Mouse (Mus musculus) lung, embryonic 14.5 days (tissue): ENCODE data around the gene Bloc1s1. TPM values are rescaled to one million over a fixed set of nuclear protein-coding genes. Genes with fewer than 3 reads are reported as not detected.

Experiments
- ATAC-seq: fragments of 200-750 bp; cut with Nextera tagmentation; 2 replicates; pipeline ENCODE4 v1.8.0; 2017; ENCODE audit warnings: mild to moderate bottlenecking, moderate TSS enrichment, moderate library complexity; ENCODE audit not compliant: insufficient read depth
- DNase-seq: peaks from one replicate; pipeline ENCODE4 v3.0.0-alpha.2; 2015
- H3K27ac ChIP-seq: fragments of 300-500 bp; sonication (generic); 2 replicates; pipeline ENCODE4 v1.5.1; 2014; ENCODE audit warnings: low read depth, mild to moderate bottlenecking, moderate library complexity
- H3K27me3 ChIP-seq: fragments of 300-500 bp; sonication (generic); 2 replicates; pipeline ENCODE4 v1.6.1; 2014; ENCODE audit warnings: low read length, control low read depth; ENCODE audit not compliant: insufficient read depth
- H3K36me3 ChIP-seq: fragments of 300-500 bp; sonication (generic); 2 replicates; pipeline ENCODE4 v1.6.1; 2014; ENCODE audit warnings: control low read depth; ENCODE audit not compliant: insufficient read depth
- H3K4me1 ChIP-seq: fragments of 300-500 bp; sonication (generic); 2 replicates; pipeline ENCODE4 v1.6.1; 2014; ENCODE audit warnings: antibody characterized with exemption, control low read depth; ENCODE audit not compliant: insufficient read depth
- H3K4me2 ChIP-seq: fragments of 300-500 bp; sonication (generic); 2 replicates; pipeline ENCODE4 v1.6.1; 2014; ENCODE audit warnings: mild to moderate bottlenecking
- H3K4me3 ChIP-seq: fragments of 300-500 bp; sonication (generic); 2 replicates; pipeline ENCODE4 v1.5.1; 2014; ENCODE audit warnings: low read depth, low read length
- H3K9ac ChIP-seq: fragments of 300-500 bp; sonication (generic); 2 replicates; pipeline ENCODE4 v1.6.1; 2014
- H3K9me3 ChIP-seq: fragments of 300-500 bp; sonication (generic); 2 replicates; pipeline ENCODE4 v1.6.1; 2016; ENCODE audit warnings: low read depth, low read length, control low read depth
- CTCF ChIP-seq: IDR thresholded peaks from 2 replicates; pipeline ENCODE4 v1.5.1; 2016; ENCODE audit warnings: antibody characterized with exemption, low read depth
- WGBS: fragments of 180-500 bp; shearing (Covaris S2); extraction: QIAGEN DNeasy Blood & Tissue Kit; methylation state at CpG from one replicate; pipeline ENCODE4 v1.1.7; 2014; 5-methylcytosine and 5-hydroxymethylcytosine counted together
- polyA plus RNA-seq: library from polyadenylated mRNA; unstranded; fragments of >200 nt; fragmentation: Nextera tagmentation; extraction: Ambion mirVana; gene quantifications from 2 replicates; pipeline ENCODE4 v1.2.1, GENCODE M21; 2014

Gene Bloc1s1
- polyA plus RNA-seq, 1 experiment from 2014 or later = 180 TPM

DNA sequence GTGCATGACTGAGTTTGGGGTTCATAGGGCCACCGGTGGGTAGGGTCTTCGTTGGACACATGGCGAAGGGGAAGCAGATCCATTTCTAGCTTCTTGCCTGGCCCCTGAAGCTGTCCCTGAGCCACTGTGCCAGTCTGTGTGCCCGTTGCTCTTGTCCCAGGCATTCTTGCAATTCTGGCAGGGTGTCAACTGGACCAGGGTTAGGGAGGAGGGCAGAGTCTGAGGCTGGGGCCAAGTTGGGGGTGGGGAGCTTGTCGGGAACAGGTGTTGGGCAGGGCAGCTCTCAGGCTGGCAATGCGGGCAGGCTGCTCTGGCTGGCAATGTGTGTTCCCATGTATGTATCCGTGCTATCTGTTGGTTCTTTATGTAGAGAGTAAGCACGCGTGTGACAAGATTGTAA lies 14.6 kb upstream of the Bloc1s1 start:
- Histone ChIP-seq H3K4me3 (no peak overlapping the region), H3K9me3 (no peaks in the 10 kb centered on the region), H3K9ac (no peak overlapping the region), H3K36me3 (no peaks in the 10 kb centered on the region), H3K27ac (no peak overlapping the region), H3K4me2 (no peak overlapping the region), H3K4me1 (no peaks in the 10 kb centered on the region), H3K27me3 (peaks cover 25% of the 10 kb centered on the region)
- no peak for ATAC-seq
- DNase-seq = no peak
- WGBS = 73% methylated on average over 9 of the region's 9 CpGs
- TF ChIP-seq CTCF = no peak

DNA sequence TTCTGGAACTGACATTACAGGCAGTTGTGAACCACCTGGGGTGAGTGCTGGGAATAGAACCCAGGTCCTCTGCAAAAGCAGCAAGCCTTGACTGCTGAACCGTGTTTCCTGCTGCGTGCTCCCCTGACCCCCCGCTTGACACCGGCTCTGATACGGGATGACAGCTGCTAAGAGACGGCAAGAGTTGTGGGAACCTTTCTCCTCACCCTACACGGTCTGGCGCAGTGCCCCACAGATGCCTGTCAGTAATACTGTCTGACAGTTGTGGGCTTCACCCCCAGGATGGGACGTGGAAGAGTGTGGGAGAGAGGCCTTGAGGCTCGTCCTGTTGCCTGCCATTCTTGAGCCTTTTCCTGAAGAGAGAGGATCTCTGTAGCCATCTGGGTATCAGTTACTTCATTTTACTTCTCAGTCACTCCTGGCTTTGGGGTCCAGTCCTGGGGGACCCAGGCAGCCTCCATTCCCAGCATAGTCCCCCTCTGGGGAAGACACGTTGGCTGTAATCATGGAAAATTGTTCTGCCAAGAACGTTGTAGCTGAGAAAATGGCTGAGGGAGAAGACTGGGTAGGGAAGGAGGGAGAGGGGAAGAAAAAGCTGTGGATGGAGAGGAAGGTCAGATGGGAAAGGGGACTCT lies 14.0 kb upstream of the Bloc1s1 start:
- no peak for TF ChIP-seq CTCF
- WGBS = 54% methylated on average over 12 of the region's 12 CpGs

DNA sequence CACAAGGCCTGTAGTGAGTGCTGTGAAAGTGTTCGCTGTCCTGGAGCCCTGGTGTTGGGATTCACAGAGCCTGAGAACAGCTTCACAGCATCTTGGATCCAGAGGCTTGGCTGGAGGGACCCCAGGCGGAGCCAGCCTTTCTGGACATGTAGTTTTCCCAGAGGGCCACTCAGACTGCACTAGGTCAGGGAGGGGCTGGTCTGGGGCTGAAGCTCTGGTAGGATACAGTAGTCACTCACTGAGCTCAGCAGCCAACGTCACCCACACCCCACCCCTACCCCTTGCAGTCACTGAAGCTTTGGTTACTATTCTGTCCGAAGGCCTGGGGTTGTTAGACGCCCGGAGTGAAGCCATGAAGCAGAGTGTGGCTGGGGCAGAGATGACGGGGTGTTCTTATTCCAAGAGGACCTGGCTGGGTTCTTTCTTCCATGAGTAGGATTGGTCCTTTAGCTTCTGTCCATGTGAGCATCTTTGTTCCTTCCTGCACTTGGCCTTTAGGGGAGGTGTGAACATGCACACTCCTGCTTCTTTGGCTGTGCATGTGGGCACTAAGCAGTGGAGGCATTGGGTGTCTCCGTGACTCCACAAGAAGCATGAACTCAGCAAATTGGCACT lies 12.1 kb upstream of the Bloc1s1 start:
- WGBS = 70% methylated on average over 8 of the region's 8 CpGs
- H3K4me2 ChIP-seq = no peak overlapping the region

More for the DNA sequence above, 14.0 kb upstream of the Bloc1s1 start:
- H3K27me3 ChIP-seq = peaks cover 31% of the 10 kb centered on the region
- ATAC-seq = no peak
- no peak overlapping the region for H3K27ac ChIP-seq
- no peak overlapping the region for H3K9ac ChIP-seq
- no peaks in the 10 kb centered on the region for H3K36me3 ChIP-seq
- H3K9me3 ChIP-seq = no peaks in the 10 kb centered on the region
- DNase-seq = no peak
- no peak overlapping the region for H3K4me3 ChIP-seq
- H3K4me1 ChIP-seq = no peaks in the 10 kb centered on the region
- H3K4me2 ChIP-seq = no peak overlapping the region

DNA sequence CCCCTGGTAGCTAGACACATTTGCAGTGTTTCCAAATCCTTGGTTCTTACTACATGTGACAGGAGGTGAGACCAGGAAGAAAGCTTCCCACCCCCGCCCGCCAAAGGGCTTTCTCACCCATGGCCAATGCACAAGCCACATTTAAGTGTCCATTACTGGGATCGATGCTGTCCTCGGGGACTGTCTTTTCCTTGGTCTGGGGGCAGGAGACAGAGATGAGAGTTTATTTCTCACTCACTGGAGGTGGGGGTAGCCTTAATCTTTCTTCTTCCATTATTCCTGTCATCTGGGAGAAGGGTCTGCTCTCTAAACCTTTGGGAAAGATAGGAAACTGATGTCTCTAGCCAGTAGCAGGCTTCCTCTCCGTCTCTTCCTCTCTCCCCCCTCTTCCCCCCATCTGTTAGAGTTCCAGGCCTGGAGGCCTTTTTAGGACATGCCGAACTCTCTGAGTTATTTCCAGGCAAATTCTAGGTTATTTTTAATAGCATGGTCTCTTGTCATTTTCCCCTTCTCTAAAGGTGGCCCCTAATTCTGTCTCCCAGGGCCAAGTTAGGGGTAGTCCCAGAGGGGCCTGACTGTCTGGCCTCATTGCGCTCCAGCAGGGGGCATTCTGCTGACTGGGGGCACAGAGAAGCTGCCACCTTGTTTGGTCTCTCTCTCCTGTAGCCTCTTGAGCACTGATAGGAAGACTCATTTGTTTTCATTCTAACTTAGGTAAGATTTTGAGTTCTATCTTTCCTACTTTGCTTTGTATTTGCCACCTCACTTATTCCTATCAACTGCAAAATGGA lies 11.4 kb upstream of the Bloc1s1 start:
- no peak for ATAC-seq
- 61% methylated on average over 7 of the region's 7 CpGs for WGBS
- peak; percentile 18; the same call in 1 of the 2 replicates for TF ChIP-seq CTCF

More for the DNA sequence above, 12.1 kb upstream of the Bloc1s1 start:
- ATAC-seq (no peak), DNase-seq (no peak)
- peaks cover 48% of the 10 kb centered on the region for H3K27me3 ChIP-seq
- no peak overlapping the region for H3K27ac ChIP-seq
- no peaks in the 10 kb centered on the region for H3K9me3 ChIP-seq
- no peak overlapping the region for H3K9ac ChIP-seq
- H3K4me1 ChIP-seq = no peaks in the 10 kb centered on the region
- TF ChIP-seq CTCF = no peak
- no peaks in the 10 kb centered on the region for H3K36me3 ChIP-seq
- no peak overlapping the region for H3K4me3 ChIP-seq

DNA sequence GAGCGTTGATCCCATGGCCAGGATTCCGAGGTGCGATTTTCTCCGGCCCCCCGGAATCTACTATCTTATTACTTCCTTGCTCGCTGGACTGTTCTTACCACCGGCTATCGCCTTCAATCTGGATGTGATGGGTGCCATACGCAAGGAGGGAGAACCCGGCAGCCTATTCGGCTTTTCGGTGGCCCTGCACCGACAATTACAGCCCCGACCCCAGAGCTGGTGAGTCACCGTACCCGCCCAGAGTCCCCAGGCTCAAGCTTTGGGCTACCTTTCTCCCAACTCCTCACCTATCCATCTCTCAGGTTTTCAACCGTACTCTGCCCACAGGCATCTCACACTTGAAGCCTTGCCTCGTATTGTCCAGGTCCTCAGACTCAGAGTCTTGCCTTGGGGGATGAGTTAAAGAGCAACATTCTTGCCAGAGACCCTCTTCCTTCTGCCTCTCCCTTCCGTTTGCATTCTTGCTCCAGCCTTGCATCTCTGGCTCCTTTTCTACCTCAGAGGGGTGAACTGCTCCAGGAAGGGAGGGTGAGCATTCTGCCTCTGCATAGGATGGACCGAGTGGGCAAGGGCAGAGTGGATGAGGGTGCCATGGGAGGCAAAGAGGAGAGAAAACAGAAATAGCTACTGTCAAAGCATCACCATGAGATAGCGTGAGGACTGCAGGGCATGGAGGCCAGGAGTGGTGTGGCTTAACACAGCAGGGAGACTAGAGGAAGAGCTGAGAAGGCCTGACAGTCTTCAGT lies 10.3 kb upstream of the Bloc1s1 start:
- WGBS = 5% methylated on average over 21 of the region's 21 CpGs
- Histone ChIP-seq H3K9me3 (no peaks in the 10 kb centered on the region), H3K4me3 (peak overlapping the region; percentile 41), H3K4me2 (peak overlapping the region; percentile 72), H3K9ac (peak overlapping the region; percentile 30), H3K27me3 (peaks cover 48% of the 10 kb centered on the region), H3K27ac (no peak overlapping the region), H3K36me3 (no peaks in the 10 kb centered on the region), H3K4me1 (no peaks in the 10 kb centered on the region)
- DNase-seq = no peak
- TF ChIP-seq CTCF = no peak
- ATAC-seq = 0 out of 2 replicates have a peak, but pooled peaks have one; percentile 8

More for the DNA sequence above, 11.4 kb upstream of the Bloc1s1 start:
- Histone ChIP-seq H3K4me2 (0 out of 2 replicates have a peak overlapping the region, but pooled peaks have one; percentile 1), H3K9ac (no peak overlapping the region), H3K4me3 (no peak overlapping the region), H3K27ac (no peak overlapping the region), H3K9me3 (no peaks in the 10 kb centered on the region), H3K27me3 (peaks cover 48% of the 10 kb centered on the region), H3K4me1 (no peaks in the 10 kb centered on the region), H3K36me3 (no peaks in the 10 kb centered on the region)
- DNase-seq = no peak

DNA sequence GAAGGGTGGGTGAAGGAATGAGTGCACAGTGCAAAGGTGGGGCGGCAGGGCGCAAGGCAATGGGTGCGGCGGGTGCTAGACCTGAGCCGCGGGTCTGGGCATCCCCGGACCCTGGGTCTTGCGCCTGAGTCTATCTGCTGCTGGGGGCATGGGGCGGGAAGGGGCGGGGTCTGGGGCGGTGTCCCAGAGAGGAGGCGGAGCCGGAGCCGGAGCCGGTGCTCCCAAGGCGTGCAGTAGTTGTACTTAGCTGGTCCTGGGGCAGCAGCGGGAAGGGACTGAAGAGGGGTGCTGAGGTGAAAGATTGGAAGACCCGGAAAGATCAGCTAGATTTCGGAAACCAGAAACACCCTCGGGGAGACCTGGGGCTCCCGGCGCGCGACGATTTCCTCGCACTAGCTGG lies 9.7 kb upstream of the Bloc1s1 start, which contains the start of gene Itga7:
Gene Itga7 (plus strand): TSS at position 245 of the 400 bp plus-strand sequence.
- no peak for TF ChIP-seq CTCF
- peak within 1 kb of the TSS; percentile 30 for H3K9ac ChIP-seq
- H3K4me2 ChIP-seq = peak within 1 kb of the TSS; percentile 72
- under 1% methylated on average over 26 of the region's 26 CpGs for WGBS
- ATAC-seq (peak; percentile 82), DNase-seq (peak; percentile 62)
- no peak within 1 kb of the TSS for H3K27ac ChIP-seq
- H3K9me3 ChIP-seq = no peaks in the 10 kb centered on the region
- H3K4me1 ChIP-seq = no peaks in the 10 kb centered on the region
- H3K4me3 ChIP-seq = peak within 1 kb of the TSS; percentile 41
- peaks cover 48% of the 10 kb centered on the region for H3K27me3 ChIP-seq
- no peaks in the 10 kb centered on the region for H3K36me3 ChIP-seq
